Mouse (Mus musculus) adrenal gland (tissue): ENCODE results near the gene Pnkd.

ENCODE experiments used
- intact Hi-C: fragments of 180-260 bp; cut with DNase I; formaldehyde crosslinking; loops from one replicate; pipeline ENCODE4 v1.15.1; 2025
- microRNA-seq, 2 experiments: library from miRNA; unstranded; fragments of <30 nt; microRNA quantifications; one replicate each; pipeline ENCODE4; 2019

Gene Pnkd

DNA sequence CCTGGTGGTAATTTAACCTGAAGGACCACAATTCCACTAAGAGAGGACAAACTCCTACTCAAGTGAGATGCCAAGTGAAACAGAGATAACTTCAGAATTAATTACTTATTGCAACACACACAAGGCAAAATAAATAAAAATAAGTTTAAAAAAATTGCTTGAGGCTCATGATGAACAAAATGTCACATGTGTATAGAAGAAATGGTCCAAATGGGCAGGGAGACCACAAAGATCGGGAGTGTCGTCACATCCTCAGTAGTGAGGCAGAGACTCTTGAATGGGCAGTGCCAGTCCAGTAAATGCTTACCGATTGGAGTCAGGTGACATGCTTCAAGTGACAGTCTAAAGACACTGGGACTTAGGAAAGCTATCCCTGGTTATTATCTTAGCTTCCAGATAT, 115.8 kb downstream of the Pnkd start:
- intact Hi-C loops: loop anchor here (5.0 kb wide), 1 partner anchor 47 kb away; no protein-coding TSS in a partner anchor

DNA sequence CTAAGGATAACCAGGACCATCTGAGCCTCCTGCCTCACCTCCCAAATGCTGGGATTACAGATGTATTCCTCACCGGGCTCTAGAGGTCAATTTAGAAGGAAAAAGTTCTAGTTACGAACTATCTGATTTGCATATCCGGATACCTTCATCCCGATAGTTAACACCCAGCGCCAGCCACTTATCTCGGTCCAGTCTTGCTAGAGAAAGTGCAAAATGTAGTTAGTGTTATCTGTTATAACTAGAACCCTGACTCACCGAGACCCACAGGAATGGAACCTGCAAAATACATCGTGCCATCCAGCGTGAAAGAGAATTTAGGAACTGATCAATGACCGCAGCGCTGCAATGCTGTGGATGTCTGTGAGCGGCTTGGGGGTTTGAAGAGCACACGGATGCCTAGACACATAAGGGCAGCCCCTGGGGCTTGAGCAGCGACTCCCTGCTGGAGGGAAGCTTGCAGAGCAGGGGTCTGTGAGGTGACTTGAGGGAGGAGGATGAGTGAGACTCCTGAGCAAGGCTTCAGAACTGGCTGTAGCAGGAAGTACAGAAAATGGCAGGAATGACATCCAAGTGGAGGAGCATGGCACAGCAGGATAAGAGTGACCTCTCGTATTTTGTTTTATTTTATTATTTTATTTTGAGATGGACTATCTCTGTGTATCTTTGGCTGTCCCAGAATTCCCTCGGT, 116.4 kb downstream of the Pnkd start:
- intact Hi-C loops: loop anchor here (5.0 kb wide), 1 partner anchor 46 kb away; no protein-coding TSS in a partner anchor

Small RNA genes within 50 kb of the gene (microRNA-seq; reads per million reads assigned to microRNA genes)
- 20,101 to 27,654 reads per million in 2 experiments for gene Mir26b
